In genomic region chr11:121017703-121018102, GRCm38 (mm10) we compare ENCODE assay signal across 9 mouse cellular contexts. TPM values are rescaled to one million over a fixed set of nuclear protein-coding genes. Genes with fewer than 3 reads are reported as not detected.
DNase-seq lines count a peak whose midpoint lies in the region; ATAC-seq lines count a peak whose summit lies in the region.
"Had no signal": no experiment of that assay in that cellular context is flagged by ENCODE, and none has a peak within 500 bp of the region (broad histone marks: within the 10 kb centered on the region; RNA-seq: fewer than 3 reads in every experiment).

No protein-coding gene starts in this region.

- peak; percentile 82 for DNase-seq in CD4-positive, CD25-positive, alpha-beta regulatory T cell, adult 2 months (ENCODE audit: low read depth, low spot score)
- DNase-seq in cerebellum, postnatal 14 days: peak; percentile 76 to 85
- peak; percentile 60 for DNase-seq in gastrocnemius, adult 18-20 months (ENCODE audit: low spot score)
- DNase-seq in hindlimb bud, embryonic 11.5 days (ENCODE audit: extremely low spot score, low read depth, low spot score): peak; percentile 22
- peak; percentile 71 to 77 for DNase-seq in left cerebral cortex, postnatal 14 days (ENCODE audit: low spot score in 2 of 2)
- DNase-seq in right cerebral cortex, postnatal 25 days: peak; percentile 44

- no peak for ATAC-seq in CD4-positive, CD25-positive, alpha-beta regulatory T cell, adult 4 months
- ATAC-seq in megakaryocyte-erythroid progenitor cell, adult 5-6 weeks (replicated peaks; ENCODE audit: low FRiP score, low TSS enrichment, poor library complexity, severe bottlenecking): peak; percentile 88

- intact Hi-C loops in left cerebral cortex, postnatal 14 days (cut with DNase I): loop anchor here (1.0 kb wide), 1 partner anchor 24 kb away; no protein-coding TSS in a partner anchor

RNA-seq across cellular contexts. Expression of gene Cd7, which starts 21.5 kb away (rescaled TPM):
- 10 to 100 TPM; 79.5 to 90.2 TPM for polyA plus RNA-seq in CD4-positive, CD25-positive, alpha-beta regulatory T cell, adult 4 months (2017; shearing (Covaris generic))
- not detected for total RNA-seq in gastrocnemius, adult 18-20 months (2021)
- under 1 TPM; 0.36 to 0.62 TPM for total RNA-seq in left cerebral cortex, postnatal 14 days (2021)
- 16.6 TPM in 2 replicates for total RNA-seq in megakaryocyte-erythroid progenitor cell, adult 5-6 weeks (2014; fragmentation: Nextera tagmentation)
- total RNA-seq in megakaryocyte-erythroid progenitor cell, adult 5-6 weeks (2017): 1.2 and 6.7 TPM in 2 replicates

RNA-seq across cellular contexts. Expression of gene Csnk1d, which starts 26.6 kb away (rescaled TPM):
- polyA plus RNA-seq in CD4-positive, CD25-positive, alpha-beta regulatory T cell, adult 4 months (2017; shearing (Covaris generic)): 10 to 100 TPM; 50.4 to 78.2 TPM
- 10 to 100 TPM; 48.7 to 57.4 TPM for total RNA-seq in gastrocnemius, adult 18-20 months (2021)
- total RNA-seq in left cerebral cortex, postnatal 14 days (2021): 100 to 1,000 TPM; 112 to 115 TPM
- 64.0 and 86.0 TPM in 2 replicates for total RNA-seq in megakaryocyte-erythroid progenitor cell, adult 5-6 weeks (2014; fragmentation: Nextera tagmentation)
- 109 and 132 TPM in 2 replicates for total RNA-seq in megakaryocyte-erythroid progenitor cell, adult 5-6 weeks (2017)

RNA-seq across cellular contexts. Expression of gene Sectm1b, which starts 45.7 kb away (rescaled TPM):
- not detected for polyA plus RNA-seq in CD4-positive, CD25-positive, alpha-beta regulatory T cell, adult 4 months (2017; shearing (Covaris generic))
- total RNA-seq in gastrocnemius, adult 18-20 months (2021): not detected
- not detected for total RNA-seq in left cerebral cortex, postnatal 14 days (2021)
- not detected in 2 replicates for total RNA-seq in megakaryocyte-erythroid progenitor cell, adult 5-6 weeks (2014; fragmentation: Nextera tagmentation)
- not detected in 2 replicates for total RNA-seq in megakaryocyte-erythroid progenitor cell, adult 5-6 weeks (2017)
- polyA plus RNA-seq: myocyte had no signal

Comparison
In these comparisons a context has a peak if more than half of its experiments do, and no peak if none do; other contexts are left out.
1. DNase-seq: peak in every context shown above with its lines; median percentile 82 in CD4-positive, CD25-positive, alpha-beta regulatory T cell, adult 2 months; 80 in cerebellum, postnatal 14 days; 74 in left cerebral cortex, postnatal 14 days; 60 in gastrocnemius, adult 18-20 months; 44 in right cerebral cortex, postnatal 25 days; 22 in hindlimb bud, embryonic 11.5 days.